Mouse (Mus musculus) spleen, postnatal 4 days (tissue): ENCODE data around the gene Rabgap1l.

Experiments
- DNase-seq, 2 experiments: peaks; one replicate each; pipeline ENCODE4 v3.0.0; 2022; ENCODE audit warnings: low spot score in 2 of 2

Rabgap1l gene

DNA sequence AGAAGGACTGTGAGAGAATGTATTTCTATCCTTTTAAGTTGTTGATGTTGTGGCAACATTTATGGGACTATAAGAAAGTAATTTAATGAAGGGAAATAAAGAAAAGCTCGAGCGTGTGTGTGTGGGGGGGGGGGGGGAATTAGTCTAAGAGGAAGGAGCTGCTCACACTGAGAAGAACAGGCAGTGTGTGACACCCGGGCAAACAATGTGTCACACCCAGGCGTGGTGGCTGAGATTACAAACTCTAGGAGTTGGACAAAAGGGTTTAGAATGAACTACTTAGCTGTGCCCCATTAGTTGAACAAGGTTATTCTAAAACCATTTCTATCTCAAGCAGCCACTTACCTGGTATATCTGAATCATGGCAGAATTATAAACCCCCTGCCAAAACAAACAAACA is 611.8 kb downstream of the Rabgap1l start:
- no peak for DNase-seq

DNA sequence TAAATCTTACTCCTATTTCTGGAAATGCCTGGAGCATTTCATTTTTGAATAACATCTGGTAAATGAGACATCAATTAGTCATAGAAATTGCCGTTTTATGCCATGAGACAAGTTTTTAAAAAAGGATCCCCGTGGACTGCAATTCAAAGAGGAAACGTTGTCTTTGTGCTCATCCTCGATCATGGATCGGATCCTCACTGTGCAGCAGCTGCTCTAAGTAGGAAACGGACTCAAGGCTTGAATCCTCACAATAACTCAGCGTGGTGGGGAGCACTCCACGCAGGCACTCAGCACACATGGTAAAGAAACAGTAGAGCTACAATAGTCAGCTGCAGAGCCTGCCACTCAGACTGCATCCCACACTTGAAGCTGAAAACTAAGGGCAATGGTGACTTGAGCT is 616.1 kb downstream of the Rabgap1l start:
- DNase-seq = no peak
